Mouse (Mus musculus) leukemia stem cell, adult 10-12 weeks (primary cell): ENCODE results near the gene Riiad1. TPM values are rescaled to one million over a fixed set of nuclear protein-coding genes. Genes with fewer than 3 reads are reported as not detected.

Experiments used
- polyA plus RNA-seq: library from polyadenylated mRNA; stranded (reverse); fragments of >175 nt; gene quantifications from 2 replicates; pipeline ENCODE4 v1.2.3, GENCODE M21; 2012; ENCODE audit warnings: low replicate concordance

Riiad1 gene
- polyA plus RNA-seq: not detected in 2 replicates

GRCm38 (mm10) chr3:94480291-94480884 lies at the start of gene Riiad1:
Gene Riiad1, minus strand, starts transcription at chr3:94480341.

GRCm38 (mm10) chr3:94477981-94478422 lies 2.1 kb downstream of the Riiad1 start, which contains the start of gene Celf3:
Gene Celf3, plus strand, starts transcription at chr3:94478295.

GRCm38 (mm10) chr3:94443597-94443964 lies 36.6 kb downstream of the Riiad1 start, which contains the start of gene Oaz3:
Gene Oaz3, minus strand, starts transcription at chr3:94443915.

GRCm38 (mm10) chr3:94442951-94443596 lies 37.1 kb downstream of the Riiad1 start, which contains the start of gene Mrpl9:
Gene Mrpl9, plus strand, starts transcription at chr3:94443318.

Other genes with a start within 250 kb of the Riiad1 start
- not detected in 2 replicates for gene Gm4778, start 216.3 kb downstream of the Riiad1 start, polyA plus RNA-seq
- 0.41 TPM in 1 of 2 replicates, not detected in the other for gene Them4, start 170.3 kb downstream of the Riiad1 start, polyA plus RNA-seq
- gene Them5, start 138.2 kb downstream of the Riiad1 start, polyA plus RNA-seq: not detected in 2 replicates
- not detected in 2 replicates for gene C2cd4d, start 117.9 kb downstream of the Riiad1 start, polyA plus RNA-seq
- gene Rorc, start 107.5 kb downstream of the Riiad1 start, polyA plus RNA-seq: not detected in 2 replicates
- gene Lingo4, start 81.8 kb downstream of the Riiad1 start, polyA plus RNA-seq: 0.08 and 0.12 TPM in 2 replicates
- gene Tdrkh, start 67.1 kb downstream of the Riiad1 start, polyA plus RNA-seq: 0.62 and 1.2 TPM in 2 replicates
- gene Mrpl9, start 37.0 kb downstream of the Riiad1 start, polyA plus RNA-seq: 64.0 and 64.6 TPM in 2 replicates
- not detected in 2 replicates for gene Oaz3, start 36.4 kb downstream of the Riiad1 start, polyA plus RNA-seq
- gene Celf3, start 2.0 kb downstream of the Riiad1 start, polyA plus RNA-seq: 0.59 TPM in 1 of 2 replicates, not detected in the other
- 6.8 and 8.7 TPM in 2 replicates for gene Snx27, start 102.4 kb upstream of the Riiad1 start, polyA plus RNA-seq
- gene Gm10972, start 162.8 kb upstream of the Riiad1 start, polyA plus RNA-seq: not detected in 2 replicates
- gene Tuft1, start 178.5 kb upstream of the Riiad1 start, polyA plus RNA-seq: 0.71 and 1.3 TPM in 2 replicates
- gene Selenbp2, start 213.2 kb upstream of the Riiad1 start, polyA plus RNA-seq: 1.2 TPM in 1 of 2 replicates, not detected in the other